Mouse (Mus musculus) limb, embryonic 10.5 days (tissue): ENCODE results near the gene Cd86. TPM values are rescaled to one million over a fixed set of nuclear protein-coding genes. Genes with fewer than 3 reads are reported as not detected.

Source experiments
- DNase-seq: peaks from one replicate; pipeline ENCODE4 v3.0.0-alpha.2; 2017; ENCODE audit warnings: low spot score
- H3K27ac ChIP-seq: fragments of 300-500 bp; sonication (generic); 2 replicates; pipeline ENCODE4 v1.5.1; 2016; ENCODE audit warnings: mild to moderate bottlenecking
- H3K27me3 ChIP-seq: fragments of 300-500 bp; sonication (generic); 2 replicates; pipeline ENCODE4 v1.6.1; 2016; ENCODE audit warnings: low read depth, mild to moderate bottlenecking; ENCODE audit not compliant: poor library complexity, severe bottlenecking
- H3K36me3 ChIP-seq: fragments of 300-500 bp; sonication (generic); 2 replicates; pipeline ENCODE4 v1.6.1; 2016; ENCODE audit warnings: mild to moderate bottlenecking, moderate library complexity
- H3K4me1 ChIP-seq: fragments of 300-500 bp; sonication (generic); 2 replicates; pipeline ENCODE4 v1.6.1; 2016
- H3K4me3 ChIP-seq: fragments of 300-500 bp; sonication (generic); 2 replicates; pipeline ENCODE4 v1.5.1; 2016; ENCODE audit warnings: mild to moderate bottlenecking, moderate library complexity
- H3K9me3 ChIP-seq: fragments of 300-500 bp; sonication (generic); replicated peaks from 2 replicates; pipeline ENCODE4 v1.6.1; 2016; ENCODE audit warnings: mild to moderate bottlenecking
- WGBS: fragments of 180-500 bp; shearing (Covaris S2); methylation state at CpG from one replicate; pipeline ENCODE4 v1.1.7; 2016; 5-methylcytosine and 5-hydroxymethylcytosine counted together
- polyA plus RNA-seq: library from polyadenylated mRNA; unstranded; fragments of >200 nt; fragmentation: Nextera tagmentation; extraction: Ambion mirVana; gene quantifications from 2 replicates; pipeline ENCODE4 v1.2.1, GENCODE M21; 2016

Gene Cd86
- polyA plus RNA-seq, 1 experiment from 2014 or later = 0.55 TPM

DNA sequence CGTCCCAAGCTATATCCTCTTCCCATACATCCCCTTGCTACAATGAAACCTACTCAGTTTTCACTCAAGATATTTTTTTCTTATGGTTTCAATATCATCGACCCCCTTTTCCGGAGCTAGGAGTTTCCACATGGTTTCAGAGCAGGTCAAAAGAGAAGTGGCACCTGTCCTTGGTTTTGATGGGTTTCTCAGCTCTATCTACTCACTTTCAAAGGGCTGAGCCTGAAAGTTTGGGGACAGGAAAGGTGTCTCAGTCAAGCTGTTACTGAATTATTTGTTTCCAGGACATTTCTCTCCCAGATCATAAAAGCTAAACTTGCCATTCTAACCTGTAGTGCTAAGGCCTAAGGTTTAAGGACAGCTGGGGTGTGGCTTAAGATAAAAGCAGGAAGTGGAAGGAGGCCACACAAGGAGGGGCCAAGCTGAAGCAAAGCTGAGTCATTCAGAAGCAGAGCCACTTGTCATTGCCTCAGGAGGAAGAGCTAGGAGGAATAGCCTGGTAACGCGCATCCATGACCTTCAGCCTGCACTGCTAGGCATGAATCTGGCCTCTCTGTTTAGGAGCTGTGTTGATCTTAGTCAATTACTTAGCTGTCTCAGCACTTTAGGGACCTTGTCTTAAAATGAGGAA lies 39.2 kb downstream of the Cd86 start:
- Histone ChIP-seq H3K9me3 (no peaks in the 10 kb centered on the region), H3K27me3 (no peaks in the 10 kb centered on the region), H3K4me1 (no peaks in the 10 kb centered on the region), H3K36me3 (no peaks in the 10 kb centered on the region), H3K27ac (no peak overlapping the region), H3K4me3 (no peak overlapping the region)
- WGBS = 87% methylated on average over 5 of the region's 5 CpGs
- DNase-seq = no peak

DNA sequence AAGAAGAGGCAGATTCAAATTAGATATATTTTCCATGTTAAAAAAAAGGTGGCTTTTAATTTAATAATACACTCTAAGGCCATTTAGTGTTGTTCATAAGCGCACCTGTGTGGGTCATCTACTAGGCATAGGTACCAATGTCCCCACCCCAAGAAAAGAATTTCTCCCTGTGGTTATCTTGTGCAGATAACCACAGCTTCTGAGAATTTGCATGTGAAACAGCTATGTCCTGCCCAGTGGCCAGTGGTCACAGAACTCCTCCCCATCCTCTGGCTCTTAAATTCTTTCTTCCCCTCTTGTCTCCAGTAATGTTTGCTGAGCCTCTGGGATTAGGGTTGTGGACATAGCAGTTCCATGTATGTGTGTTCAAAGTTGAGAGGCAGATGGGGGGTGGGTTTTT lies 40.0 kb downstream of the Cd86 start:
- no peaks in the 10 kb centered on the region for H3K27me3 ChIP-seq
- no peak for DNase-seq
- no peak overlapping the region for H3K27ac ChIP-seq
- H3K9me3 ChIP-seq = no peaks in the 10 kb centered on the region
- no peaks in the 10 kb centered on the region for H3K4me1 ChIP-seq
- WGBS = 100% methylated on average over 1 of the region's 1 CpGs
- H3K4me3 ChIP-seq = no peak overlapping the region
- H3K36me3 ChIP-seq = no peaks in the 10 kb centered on the region

DNA sequence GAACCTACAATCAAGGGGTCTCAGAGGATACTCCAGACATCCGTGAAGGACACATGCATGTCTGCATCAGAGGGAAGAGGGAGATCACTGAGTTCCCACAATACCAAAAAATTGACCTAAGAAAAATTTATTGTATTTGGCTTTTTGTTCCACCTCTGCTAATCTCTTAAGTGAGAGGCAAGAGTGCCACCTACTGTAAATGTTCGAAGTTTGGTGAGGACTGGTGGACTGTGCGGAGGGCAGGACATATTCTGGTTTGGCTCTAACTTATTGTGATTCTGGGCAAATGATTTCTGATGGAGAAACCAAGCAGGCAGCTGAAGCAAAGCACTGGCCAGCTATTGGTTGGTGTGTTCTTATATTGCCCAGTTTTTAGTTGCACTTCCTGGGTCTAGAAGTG lies 43.6 kb downstream of the Cd86 start:
- Histone ChIP-seq H3K36me3 (no peaks in the 10 kb centered on the region), H3K4me3 (no peak overlapping the region), H3K9me3 (no peaks in the 10 kb centered on the region), H3K4me1 (no peaks in the 10 kb centered on the region), H3K27ac (no peak overlapping the region), H3K27me3 (no peaks in the 10 kb centered on the region)
- WGBS = 82% methylated on average over 3 of the region's 3 CpGs
- no peak for DNase-seq

DNA sequence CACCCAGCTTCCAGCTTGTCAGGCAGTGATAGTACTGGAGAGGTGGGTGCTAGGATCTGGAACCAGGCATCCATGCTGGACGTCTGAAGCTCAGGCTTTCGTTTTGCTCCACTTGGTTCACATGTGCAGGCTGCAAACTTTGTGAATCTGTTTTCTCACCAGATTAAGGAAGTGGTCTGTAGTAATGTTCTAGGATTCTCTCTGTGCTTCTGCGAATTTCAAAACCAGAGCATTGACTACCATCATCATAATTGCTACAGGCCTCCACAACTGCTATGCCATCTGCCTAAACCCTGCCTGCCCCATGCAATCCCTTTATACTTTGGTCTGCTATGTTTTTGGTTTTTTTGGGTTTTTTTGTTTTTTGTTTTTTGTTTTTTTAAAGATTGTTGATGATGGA lies 44.8 kb downstream of the Cd86 start:
- Histone ChIP-seq H3K36me3 (no peaks in the 10 kb centered on the region), H3K27me3 (no peaks in the 10 kb centered on the region), H3K27ac (no peak overlapping the region), H3K4me1 (no peaks in the 10 kb centered on the region), H3K4me3 (no peak overlapping the region), H3K9me3 (no peaks in the 10 kb centered on the region)
- DNase-seq = no peak
- WGBS = 83% methylated on average over 3 of the region's 3 CpGs

DNA sequence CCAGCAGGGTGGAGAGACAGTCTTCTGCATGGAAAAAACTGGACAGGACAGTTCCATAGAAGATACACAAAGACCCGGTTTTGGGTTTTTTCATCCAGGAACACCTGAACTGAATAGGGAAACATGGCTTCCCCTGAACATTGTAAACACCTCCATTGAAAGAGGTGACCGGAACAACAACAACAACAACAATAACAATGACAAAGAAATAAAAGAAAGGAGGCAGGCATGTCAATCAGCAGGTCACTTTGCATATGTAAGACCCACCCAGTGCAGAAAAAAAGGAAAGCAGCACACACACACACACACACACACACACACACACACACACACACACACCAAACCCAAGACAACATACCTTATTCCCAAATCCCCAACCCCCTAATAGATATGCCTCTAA lies 52.2 kb downstream of the Cd86 start:
- H3K4me3 ChIP-seq = no peak overlapping the region
- H3K27ac ChIP-seq = no peak overlapping the region
- H3K9me3 ChIP-seq = no peaks in the 10 kb centered on the region
- no peak for DNase-seq
- WGBS = 80% methylated on average over 2 of the region's 2 CpGs
- no peaks in the 10 kb centered on the region for H3K4me1 ChIP-seq
- H3K36me3 ChIP-seq = no peaks in the 10 kb centered on the region
- no peaks in the 10 kb centered on the region for H3K27me3 ChIP-seq

DNA sequence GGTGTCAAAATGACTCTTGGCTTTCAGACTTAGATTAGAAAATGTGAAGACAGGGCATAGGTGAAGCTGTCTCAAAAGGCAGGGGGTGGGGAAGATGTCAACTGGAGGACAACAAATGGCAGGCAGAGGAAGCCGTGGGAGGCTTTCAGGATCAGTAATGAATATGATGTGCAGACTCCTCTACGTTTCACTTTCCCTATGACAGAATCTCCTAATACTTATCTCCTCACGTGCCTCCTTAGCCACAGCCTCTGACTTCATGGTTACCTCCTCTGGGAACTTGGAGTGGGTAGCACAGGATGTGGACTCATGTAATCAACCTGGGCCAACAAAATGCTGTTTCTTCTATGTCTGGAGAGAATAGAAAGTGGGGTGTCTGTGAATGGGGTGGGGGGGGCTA lies 63.2 kb downstream of the Cd86 start:
- Histone ChIP-seq H3K27ac (no peak overlapping the region), H3K4me3 (no peak overlapping the region), H3K36me3 (no peaks in the 10 kb centered on the region), H3K9me3 (no peaks in the 10 kb centered on the region), H3K27me3 (no peaks in the 10 kb centered on the region), H3K4me1 (no peaks in the 10 kb centered on the region)
- 84% methylated on average over 3 of the region's 3 CpGs for WGBS
- DNase-seq = no peak

DNA sequence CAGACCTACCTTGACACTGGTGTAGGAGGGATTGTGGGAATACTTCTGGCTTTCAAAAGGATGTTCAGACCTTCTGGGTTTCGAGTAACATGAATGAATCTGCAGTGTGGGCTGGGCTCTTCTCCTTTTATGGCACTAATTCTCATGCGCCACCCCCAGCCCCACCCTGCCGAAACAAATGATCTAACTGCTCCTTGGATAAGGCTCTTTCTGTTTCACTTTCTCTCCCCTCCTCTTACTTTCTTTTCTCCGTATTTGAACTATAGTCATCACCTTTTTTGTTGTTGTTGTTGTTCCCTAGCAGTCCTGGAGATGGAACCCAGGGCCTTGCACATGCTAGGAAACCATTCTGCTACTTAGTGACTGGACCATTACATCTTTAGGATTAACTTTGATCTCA lies 67.6 kb downstream of the Cd86 start:
- Histone ChIP-seq H3K9me3 (no peaks in the 10 kb centered on the region), H3K36me3 (no peaks in the 10 kb centered on the region), H3K4me1 (no peaks in the 10 kb centered on the region), H3K27ac (no peak overlapping the region), H3K27me3 (no peaks in the 10 kb centered on the region), H3K4me3 (no peak overlapping the region)
- no peak for DNase-seq
- 83% methylated on average over 4 of the region's 4 CpGs for WGBS

DNA sequence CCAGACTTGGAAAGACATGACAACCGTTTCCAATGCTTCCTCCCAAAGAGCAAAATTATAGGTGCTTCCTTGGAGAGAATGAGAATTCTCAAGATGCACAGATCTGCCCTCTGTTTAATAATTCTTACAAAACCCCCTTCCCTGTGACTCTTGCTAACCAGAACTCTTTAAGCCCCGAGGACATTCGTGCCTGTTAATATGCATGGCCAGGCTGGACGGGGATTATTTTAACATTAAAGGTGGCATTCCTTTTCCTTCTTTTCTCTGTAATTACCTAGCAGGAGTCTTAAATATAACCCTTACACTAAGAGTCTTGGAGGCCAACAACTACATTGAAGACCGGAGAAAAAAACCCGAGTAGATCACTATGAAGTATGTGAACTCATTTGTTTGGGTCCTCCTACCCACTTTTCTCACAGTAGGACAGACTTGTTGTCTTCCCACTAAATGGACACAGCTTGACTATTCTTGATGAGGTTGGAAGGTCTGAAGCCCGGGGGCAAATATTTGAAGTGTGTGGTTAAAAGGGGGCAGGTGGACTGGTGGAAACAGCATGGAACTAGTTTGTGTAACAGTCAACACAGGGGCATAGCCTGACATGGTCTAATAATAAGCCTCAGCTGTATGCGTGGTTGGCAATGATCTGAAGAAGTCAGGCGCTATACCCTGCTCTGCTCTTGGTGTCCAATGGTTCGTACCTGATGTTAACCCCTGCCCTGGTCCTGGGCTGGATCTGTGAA lies 69.0 kb downstream of the Cd86 start:
- Histone ChIP-seq H3K27ac (no peak overlapping the region), H3K4me3 (no peak overlapping the region), H3K36me3 (no peaks in the 10 kb centered on the region), H3K9me3 (no peaks in the 10 kb centered on the region), H3K27me3 (no peaks in the 10 kb centered on the region), H3K4me1 (no peaks in the 10 kb centered on the region)
- 90% methylated on average over 10 of the region's 10 CpGs for WGBS
- DNase-seq = no peak

DNA sequence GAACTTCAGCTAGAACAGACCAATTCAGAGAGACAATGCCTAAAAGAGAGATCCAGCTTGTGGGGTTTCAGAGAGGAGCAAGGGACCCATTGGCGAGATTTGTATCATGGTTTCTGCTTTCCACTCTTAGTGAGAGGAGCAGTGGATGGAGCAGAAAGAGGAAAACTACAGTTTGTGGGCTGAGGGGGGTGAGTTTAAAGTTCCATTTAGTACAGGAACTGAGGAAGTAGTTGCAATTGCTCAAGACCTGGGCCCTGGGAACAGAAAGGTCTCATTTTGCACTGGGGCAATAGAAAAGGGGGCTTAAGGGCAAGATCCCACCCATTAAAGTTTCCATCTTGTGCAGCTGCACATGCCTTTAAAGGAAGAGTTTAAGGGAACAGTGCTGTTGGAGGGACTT lies 76.0 kb downstream of the Cd86 start:
- H3K9me3 ChIP-seq = no peaks in the 10 kb centered on the region
- 82% methylated on average over 1 of the region's 1 CpGs for WGBS
- no peaks in the 10 kb centered on the region for H3K4me1 ChIP-seq
- H3K27ac ChIP-seq = no peak overlapping the region
- no peak for DNase-seq
- no peaks in the 10 kb centered on the region for H3K27me3 ChIP-seq
- H3K36me3 ChIP-seq = no peaks in the 10 kb centered on the region
- H3K4me3 ChIP-seq = no peak overlapping the region

DNA sequence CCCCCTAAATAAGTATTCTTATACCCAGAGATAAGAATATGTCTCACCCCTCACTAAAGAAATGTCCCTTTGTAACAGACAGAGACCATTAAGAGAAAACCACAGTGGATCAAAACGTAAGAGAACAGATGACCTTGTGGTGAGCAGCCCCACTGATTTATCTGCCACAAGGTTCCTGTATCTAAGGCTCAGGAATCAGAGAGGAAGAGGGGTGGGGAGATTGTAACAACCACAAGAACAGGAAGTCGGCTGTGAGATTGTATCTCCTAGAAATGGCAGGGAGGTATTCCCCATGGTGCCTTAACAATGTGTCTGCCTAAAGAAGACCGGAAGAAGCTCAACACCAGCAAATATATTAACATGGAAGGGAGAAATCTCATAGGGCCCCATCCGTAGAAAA lies 77.9 kb downstream of the Cd86 start:
- Histone ChIP-seq H3K9me3 (no peaks in the 10 kb centered on the region), H3K4me1 (no peaks in the 10 kb centered on the region), H3K27me3 (no peaks in the 10 kb centered on the region), H3K36me3 (no peaks in the 10 kb centered on the region), H3K4me3 (no peak overlapping the region), H3K27ac (no peak overlapping the region)
- 83% methylated on average over 4 of the region's 4 CpGs for WGBS
- DNase-seq = no peak

DNA sequence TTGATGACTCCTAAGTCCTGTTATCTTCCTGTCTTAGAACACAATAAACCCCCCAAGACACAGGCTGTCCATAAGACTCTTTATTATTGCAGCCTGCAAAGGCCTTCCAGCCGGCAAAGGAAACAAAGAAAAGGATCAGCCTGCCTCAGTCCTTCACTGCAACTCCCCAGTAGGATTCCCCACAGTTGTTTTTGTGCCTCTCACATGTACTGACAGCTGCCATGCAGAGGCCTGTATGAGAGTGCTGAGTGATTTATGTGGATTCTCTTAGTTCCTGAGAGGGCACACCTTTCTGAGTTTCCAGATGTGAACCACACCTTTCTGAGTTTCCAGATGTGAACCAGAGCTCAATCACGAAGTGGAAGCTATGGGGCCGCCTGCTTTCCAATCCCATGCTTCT lies 83.8 kb downstream of the Cd86 start:
- H3K27ac ChIP-seq = no peak overlapping the region
- no peaks in the 10 kb centered on the region for H3K9me3 ChIP-seq
- H3K4me3 ChIP-seq = no peak overlapping the region
- H3K36me3 ChIP-seq = no peaks in the 10 kb centered on the region
- H3K4me1 ChIP-seq = no peaks in the 10 kb centered on the region
- 66% methylated on average over 3 of the region's 3 CpGs for WGBS
- DNase-seq = no peak
- H3K27me3 ChIP-seq = no peaks in the 10 kb centered on the region

DNA sequence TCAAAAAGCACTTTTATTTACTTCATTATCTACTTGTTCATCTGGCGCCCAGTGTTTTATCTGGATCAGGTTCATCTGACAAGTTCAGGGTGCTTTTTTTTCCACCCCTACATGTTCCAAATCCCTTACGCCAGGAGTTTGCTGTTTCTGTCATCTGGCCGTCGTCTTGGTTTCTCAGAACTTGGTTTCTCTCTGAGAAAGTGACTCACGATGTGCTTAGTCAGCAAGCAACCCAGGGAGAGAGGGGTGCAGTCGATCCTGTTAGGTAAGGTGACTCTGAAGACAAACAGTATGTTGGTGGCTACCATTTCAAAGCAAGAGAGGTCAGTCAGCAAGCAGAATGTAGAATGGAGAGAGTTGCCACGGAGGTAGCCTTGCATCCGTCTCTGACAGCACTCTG lies 93.9 kb downstream of the Cd86 start:
- Histone ChIP-seq H3K27ac (no peak overlapping the region), H3K4me3 (no peak overlapping the region), H3K9me3 (no peaks in the 10 kb centered on the region), H3K36me3 (no peaks in the 10 kb centered on the region), H3K27me3 (no peaks in the 10 kb centered on the region), H3K4me1 (no peaks in the 10 kb centered on the region)
- WGBS = 85% methylated on average over 8 of the region's 8 CpGs
- DNase-seq = no peak

DNA sequence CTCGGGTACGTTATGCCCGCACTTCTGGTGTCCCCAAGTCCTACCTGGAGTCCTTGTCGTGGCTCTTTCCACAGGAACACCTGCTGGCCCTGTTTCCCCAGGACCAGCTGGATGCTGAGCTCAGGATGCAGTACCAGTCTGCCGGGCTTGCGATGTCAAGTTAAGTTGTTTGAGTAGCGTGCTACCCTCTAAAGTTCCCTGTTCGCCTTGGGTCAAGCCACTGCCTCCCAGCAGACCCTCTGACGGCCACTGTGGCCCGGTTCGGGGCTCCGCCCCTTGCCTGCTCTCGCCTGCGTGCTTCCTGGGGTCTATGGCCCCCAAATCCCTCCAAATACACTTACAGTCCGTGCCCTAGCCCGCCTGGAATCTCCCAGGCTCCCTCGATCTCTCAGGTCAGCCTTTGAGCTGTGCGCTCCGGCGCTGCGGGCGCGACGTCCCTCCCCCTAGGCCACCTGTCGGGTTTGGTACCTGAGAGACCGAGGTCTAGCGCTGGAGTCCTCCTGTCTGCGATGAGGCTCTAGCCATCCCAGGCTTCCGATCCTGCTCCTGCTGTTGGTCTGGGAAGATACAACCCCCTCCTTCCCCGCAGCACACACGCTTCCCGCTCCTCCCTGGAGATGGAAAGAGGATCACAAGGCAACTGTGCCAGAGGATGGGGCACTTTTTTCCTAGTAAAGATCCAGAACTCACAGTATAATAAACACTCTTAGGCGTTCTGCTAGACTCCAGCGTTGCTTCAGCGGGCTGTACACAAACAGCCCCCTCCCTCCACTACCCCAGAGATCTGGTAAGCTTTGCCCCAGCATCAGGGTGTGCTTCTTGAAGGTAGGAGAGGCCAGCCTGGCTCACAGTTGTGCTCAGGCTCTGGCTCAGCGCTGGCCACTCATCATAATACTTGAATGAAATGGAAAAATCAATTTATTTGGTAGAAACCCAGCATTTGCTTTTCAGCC lies 104.2 kb downstream of the Cd86 start, which contains the start of gene Casr:
TSS of gene Casr (minus strand) at position 756 of the 953 bp plus-strand sequence.
- WGBS = 3% methylated on average over 36 of the region's 36 CpGs
- DNase-seq = peak; percentile 37
- H3K27ac ChIP-seq = no peak within 1 kb of the TSS

More for the DNA sequence above, 104.2 kb downstream of the Cd86 start, which contains the start of gene Casr:
- no peaks in the 10 kb centered on the region for H3K9me3 ChIP-seq
- peak within 1 kb of the TSS; percentile 50 for H3K4me3 ChIP-seq
- H3K4me1 ChIP-seq = peaks cover 9% of the 10 kb centered on the region
- no peaks in the 10 kb centered on the region for H3K36me3 ChIP-seq
- H3K27me3 ChIP-seq = peaks cover 34% of the 10 kb centered on the region
